Mouse (Mus musculus) spleen, postnatal 4 days (tissue): ENCODE results near the gene Rasgef1b.

Source experiments
- DNase-seq, 2 experiments: peaks; one replicate each; pipeline ENCODE4 v3.0.0; 2022; ENCODE audit warnings: low spot score in 2 of 2

The Rasgef1b gene

DNA sequence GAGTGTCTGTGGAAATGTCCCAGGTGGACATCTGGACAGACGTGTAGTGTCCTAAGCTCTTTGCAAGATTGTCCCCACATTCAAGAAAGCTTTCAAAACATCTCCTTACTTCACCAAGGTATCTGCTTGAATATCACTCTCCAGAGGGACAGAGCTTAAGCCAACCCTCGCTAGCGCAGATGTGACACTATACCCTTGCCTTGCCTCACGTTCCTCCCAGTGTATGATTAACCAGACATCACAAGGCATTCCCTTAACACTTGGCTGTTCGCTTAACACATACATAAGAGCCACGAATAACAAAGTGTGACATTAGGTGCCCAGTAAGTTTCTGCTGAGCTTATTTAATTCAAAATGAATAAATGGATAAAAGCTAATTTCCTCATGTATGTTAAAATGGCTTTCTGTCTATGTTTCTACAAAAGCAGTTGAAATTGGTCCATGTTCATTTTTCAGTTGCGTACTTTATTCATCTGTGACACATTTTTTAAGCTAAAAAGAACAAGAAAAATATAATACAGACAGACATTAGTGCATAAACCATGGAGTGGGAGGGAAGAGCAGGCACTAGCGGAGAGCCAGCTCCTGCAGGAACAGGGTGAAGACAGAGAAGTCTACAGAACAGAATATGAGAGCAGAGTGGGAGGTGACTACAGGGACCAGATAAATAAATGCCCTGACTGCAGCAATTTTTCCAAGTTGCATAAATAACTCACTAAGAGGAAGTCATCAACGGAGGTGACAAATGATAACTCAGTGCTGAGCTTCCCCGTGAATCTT lies 126.4 kb downstream of the Rasgef1b start:
- DNase-seq = no peak

DNA sequence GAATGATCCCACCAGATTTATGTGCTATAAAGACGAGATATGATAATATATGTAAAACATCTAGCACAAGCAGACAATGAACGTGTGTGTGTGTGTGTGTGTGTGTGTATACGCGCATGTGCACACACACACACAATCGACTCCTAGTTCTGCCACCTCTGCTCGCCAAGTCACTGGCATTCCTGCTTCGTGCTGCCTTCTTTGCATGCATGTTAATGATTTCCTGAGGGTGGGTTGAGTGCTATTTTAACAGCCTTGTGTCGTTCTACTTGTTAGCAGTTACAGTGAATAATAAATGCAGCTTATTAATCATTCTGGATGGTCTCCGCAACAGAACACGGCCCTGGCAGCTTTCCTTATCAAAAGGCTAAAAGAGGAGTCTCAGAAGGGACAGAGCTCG lies 129.5 kb downstream of the Rasgef1b start:
- DNase-seq = no peak

DNA sequence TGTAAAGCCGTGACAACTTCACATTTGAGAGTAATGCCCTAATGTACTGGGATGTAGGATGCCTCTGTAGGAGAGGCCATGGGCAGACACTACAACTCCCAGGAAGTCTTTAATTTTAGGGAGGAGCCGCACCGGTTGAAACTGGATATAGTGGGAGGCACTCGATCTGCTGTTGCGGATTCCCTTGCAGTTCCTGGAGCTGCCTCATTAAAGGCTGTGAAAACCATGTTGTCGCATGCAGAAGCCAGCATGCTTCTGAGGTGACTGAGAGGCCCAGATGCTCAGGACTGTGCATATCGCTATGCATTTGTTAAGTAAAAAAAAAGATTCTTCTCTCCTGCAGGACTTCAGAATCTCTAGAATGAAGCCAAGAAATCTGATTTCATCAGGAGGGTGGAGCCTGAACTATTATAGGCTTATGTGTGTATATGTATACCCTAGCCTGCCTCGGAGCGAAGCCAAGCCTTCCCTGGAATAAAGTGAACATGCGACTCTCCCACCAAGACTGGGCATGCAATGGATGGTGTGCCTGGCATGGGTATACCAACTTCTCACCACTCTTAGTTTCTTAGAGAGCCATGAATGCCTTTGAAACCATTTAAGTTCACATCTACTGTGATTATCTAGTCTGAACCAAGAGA lies 130.3 kb downstream of the Rasgef1b start:
- DNase-seq = no peak

DNA sequence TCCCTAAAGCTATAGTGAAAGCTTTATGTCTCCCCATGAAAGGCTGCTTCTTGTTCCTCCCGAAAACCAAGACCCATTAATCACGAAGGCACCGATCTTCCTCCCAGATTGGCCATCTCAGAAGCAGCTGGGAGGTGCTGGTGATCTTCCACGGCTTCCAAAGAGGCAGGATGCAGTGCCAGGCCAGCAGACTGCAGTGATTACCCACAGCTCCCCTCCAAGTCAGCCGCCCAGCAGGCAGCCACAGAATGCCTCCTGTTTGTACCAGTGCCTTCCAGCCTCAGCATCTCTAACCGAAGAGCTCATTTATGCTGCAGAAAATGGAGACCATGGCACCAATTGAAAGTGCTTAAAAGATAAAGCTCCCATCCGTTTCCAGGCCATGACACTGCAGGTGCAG lies 131.2 kb downstream of the Rasgef1b start:
- DNase-seq = no peak

DNA sequence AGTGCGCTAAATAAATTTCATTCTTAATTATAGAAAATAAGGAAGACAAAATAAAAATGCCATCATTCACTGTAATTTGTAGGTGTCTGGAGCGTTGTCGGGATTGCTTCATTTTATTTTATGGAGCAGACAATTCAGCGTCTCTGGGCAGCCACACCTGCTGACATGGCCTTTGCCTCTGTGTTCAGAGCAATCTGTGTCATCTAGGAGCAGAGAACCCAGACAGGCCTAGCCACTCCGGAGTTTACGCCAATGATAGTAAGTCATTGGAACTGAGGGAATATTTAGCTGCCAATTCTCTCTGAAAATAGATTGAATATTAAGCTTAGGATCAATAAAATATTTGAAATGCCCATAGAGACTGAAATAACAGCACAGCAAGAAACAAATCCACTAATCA lies 137.5 kb downstream of the Rasgef1b start:
- no peak for DNase-seq

DNA sequence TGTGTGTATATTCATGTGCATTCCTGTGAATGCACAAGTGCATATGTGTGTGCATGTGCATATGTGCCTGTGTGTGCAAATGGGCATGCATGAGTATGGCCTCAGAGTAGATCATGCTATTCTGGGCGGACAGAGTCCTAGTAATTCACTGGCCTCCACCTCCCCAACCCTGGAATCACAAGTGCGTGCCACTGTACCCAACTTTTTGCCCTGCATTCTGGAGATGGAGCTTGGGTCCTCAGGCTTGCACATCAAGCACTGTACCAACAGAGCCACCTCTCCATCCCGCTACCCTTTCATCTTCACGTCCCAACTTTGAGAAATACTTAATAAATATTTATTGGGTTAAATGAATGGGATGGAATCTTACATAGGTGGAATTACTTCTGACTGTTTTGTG lies 138.3 kb downstream of the Rasgef1b start:
- no peak for DNase-seq

DNA sequence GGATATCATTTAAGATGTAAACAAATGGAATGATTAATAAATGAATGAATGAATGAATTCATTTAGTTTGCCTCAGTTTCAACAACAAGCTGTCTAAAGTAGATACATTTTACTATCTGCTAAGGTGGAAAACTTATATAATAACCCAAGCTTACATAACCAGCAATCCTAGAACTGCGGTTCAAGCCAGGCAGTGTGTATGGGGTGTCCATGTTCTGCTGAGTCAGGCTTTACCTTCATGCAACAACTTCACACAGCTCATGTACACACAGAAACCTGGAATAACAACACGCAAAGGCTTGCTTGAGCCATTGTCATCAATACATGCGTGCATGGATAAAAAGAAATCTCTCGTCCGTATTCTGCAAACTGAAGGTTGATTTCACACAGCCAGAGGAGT lies 140.9 kb downstream of the Rasgef1b start:
- no peak for DNase-seq

DNA sequence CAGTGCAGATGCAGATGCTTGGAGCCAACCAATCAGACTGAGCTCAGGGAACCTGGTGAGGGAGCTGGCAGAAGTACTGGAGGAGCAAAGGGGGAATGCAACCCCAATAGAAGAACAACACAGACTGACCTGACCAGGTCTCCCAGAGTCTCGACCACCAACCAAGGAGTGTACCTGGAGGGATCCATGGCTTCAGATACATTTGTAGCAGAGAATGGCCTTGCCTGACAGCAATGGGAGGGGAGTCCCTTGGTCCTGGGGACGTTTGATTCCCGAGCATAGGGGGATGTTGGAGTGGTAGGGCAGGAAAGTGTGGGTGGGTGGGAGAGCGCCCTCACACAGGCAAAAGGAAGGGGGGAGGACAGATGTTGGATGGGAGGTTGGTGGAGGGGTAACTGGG lies 141.3 kb downstream of the Rasgef1b start:
- no peak for DNase-seq

DNA sequence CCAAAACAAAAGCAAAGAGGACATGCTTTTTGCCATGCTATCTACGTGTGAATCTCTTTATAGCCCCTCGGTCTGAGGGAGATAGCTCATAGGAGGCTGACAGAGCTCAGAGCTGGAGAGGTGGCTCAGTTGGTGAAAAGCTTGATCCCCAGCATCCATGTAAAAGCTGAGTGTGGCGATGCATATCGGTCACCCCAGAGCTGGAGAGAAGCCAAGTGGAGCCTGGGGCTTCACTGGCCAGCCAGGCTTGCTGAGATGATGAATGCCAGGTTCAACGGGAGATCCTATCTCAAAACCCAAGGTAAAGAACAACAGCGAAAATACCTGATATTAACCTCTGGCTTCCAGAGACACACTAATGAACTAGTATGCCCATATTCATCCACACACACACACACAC lies 142.6 kb downstream of the Rasgef1b start:
- no peak for DNase-seq

DNA sequence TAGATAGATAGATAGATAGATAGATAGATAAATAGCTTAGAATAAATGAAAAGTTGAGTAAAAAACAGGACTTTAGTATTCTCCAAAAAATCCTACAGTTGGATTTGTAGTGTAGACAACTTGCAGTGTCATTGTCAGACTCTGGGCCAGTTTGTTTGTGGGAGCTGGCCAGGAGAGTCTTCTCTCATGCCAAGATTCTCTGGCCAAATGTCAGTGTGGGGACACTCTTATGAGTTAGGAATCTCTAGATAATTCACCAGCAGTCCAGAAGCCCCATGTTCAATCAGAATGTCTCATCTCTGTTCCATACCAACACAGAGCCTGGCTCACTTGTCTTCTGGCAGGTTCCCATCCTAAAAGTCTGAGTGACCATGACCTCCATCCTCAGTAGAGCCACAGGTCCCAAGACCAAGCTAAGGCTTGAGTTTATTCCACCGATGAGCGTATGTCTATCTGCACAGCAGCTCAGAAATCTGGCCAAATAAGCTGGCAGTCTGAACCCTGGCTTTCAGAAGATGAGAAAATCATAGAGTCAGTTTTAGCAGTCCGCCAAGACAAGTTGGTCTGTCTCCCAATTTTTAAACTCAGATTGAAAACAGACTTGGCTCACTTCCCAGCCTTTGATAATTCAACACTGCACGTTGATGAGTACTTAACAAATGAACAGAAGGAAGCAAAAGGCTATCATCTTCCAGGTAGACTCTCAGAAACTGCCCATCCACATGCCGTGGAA lies 143.5 kb downstream of the Rasgef1b start:
- no peak for DNase-seq

DNA sequence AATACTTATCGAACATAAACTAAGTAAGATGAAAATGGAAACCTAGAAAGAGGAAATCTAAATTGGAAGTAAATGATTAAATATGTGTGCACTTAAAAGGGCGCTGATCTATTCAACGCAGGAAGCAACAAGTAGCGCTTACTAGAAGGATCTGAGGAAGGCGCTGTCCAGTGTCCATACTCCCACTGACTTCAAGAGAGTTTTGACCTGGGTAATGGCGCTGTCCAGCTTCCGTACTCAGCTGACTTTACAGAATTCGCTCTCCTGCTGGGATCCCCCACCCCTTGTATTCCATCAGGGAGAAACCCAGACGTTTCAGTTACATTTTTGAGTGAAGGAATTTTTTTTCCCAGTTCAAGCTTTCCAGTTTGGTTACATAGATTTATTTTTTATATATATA lies 144.6 kb downstream of the Rasgef1b start:
- no peak for DNase-seq

DNA sequence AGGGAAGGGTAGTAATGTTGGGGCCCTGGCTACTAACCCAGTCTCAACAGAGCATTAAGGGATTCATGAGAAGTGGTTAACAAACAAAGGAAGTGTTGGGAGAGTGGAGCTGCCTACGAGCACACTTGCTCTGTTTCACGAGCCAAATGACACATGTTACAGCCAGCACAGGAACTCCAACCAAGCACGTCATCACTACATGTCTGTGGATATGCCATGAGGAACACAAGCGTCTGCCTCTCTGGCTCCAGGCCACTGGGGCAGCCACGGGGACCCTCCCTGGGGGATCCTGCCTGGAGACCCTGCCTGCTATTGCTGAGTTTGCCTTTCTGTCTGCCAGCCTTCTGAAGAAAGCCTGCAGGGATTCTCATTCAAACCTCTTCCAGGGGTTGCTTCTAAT lies 146.8 kb downstream of the Rasgef1b start:
- no peak for DNase-seq

DNA sequence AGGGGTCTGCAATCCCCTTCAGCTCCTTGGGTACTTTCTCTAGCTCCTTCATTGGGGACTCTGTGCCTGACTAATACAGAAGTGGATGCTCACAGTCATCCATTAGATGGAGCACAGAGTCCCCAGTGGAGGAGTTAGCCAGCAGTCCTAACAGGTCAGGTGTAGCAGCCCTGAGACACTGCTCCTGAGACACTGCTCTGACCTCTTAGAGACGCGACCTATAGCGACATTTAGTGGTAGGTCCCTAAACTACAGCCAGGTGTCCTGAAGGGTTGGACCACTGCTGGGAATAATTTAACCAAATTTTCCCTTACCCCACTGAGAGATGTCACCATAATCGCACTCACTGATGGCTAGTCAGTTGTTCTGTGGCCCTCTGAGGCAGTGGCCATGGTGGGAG lies 150.2 kb downstream of the Rasgef1b start:
- peak; percentile 33 to 66 for DNase-seq

DNA sequence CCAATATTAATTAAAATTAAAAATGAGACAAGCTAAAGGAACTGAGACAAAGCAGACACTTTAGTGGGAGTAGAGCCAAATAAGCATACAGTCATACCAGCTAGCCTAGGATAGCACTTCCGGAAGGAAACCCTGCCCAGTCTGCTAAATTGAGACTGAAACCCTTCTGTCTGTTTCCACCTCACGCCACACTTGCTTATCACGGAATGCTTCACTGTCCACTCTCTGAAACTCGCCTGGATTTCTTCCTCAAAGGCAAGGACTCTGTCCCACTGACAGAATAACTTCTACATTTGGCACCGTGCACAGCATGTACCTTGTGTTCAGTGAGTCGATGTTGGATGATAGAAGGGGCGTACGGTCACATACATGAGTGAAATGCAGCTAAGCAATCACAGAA lies 153.0 kb downstream of the Rasgef1b start:
- DNase-seq = no peak

DNA sequence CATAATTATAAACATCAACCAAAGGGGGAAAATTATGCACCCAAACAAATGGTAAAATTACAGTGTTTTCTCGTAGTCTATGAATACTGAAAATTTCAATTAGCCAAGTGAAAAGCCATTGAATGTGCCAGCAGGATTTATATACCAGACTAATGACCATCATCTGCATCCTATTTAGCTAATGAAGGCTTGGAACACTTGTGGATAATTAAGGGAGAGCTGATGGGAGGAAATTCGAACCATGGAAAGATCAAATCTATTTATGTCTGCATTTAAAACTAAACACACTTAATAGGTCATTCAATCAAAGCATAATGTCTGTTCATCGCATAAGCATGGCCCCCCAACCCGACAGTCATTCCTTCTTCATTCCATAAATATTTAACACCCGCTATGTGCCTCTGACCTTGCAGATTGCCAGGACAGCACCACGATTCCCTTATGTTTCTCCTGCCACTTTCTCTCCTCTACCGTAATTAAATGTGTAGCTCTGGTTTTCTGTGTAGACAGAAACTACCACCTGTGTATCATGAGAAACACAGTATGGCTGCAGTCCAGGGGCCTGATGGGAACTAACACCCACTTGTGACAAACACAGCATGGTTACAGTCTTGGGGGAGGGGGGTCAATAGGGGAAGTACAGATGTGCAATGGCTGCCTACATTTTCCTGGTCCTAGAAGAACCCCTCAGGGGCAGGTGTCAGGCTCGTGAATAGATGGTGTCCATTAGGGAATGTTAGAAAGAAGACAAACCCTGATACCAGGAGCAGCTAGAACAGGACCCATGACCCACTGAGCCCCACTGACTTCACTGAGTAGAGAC lies 164.2 kb downstream of the Rasgef1b start:
- DNase-seq = no peak

DNA sequence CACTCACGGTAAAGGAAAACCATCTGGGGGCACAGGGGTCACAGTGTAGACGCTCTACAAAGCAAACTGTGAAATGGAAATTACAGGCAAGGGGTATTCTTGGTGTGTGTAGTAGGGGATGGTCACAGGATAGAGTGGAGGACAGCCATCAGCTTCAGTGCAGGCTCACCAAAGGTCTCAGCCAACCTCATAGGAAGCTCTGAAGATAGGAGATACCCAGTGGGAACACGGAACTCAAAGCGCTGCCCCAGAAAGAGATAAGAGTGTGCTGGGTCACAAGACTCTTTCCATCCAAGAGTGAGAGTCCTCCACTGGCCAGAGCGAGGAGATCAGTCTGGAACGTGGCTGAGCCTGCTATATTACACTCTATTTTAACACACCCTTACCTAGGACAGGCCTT lies 166.8 kb downstream of the Rasgef1b start:
- DNase-seq = no peak

DNA sequence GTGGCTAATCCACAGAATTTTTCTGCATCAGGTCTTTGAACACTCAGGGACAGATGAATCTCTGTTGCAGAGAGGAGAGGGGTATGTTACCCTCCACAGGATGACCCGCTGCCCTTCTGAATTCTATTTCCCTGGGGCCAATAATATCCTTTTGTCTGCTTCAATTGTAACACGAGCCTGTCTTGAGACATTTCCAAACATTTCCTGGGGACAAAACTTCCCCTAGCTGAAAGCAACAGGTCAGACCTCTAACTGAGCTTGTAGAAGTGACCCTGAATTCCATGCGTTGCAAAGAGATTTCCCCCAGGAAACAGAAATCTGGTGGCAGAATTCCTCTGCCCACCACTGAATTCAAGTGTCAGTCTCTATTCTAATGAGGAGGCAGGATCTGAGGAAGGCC lies 169.1 kb downstream of the Rasgef1b start:
- DNase-seq = no peak

DNA sequence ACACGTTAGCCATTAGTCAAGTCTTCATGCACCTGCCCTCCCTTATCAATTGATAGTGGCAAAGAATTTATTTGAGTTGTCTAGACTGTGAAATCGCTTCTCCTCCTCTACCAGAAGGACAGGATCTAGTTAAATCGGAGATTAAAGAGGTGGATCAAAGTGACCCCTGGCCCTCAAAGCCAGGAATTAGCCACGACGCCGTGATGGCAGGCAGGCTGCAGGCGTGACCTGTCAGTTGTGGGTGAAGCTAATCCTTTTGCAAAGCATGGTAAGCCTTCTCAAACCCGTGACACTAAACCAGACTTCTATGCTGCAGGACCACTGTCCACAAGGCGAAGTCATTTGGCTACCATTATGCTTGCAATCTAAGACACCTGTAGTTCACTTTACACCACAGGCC lies 170.6 kb downstream of the Rasgef1b start:
- DNase-seq = no peak

DNA sequence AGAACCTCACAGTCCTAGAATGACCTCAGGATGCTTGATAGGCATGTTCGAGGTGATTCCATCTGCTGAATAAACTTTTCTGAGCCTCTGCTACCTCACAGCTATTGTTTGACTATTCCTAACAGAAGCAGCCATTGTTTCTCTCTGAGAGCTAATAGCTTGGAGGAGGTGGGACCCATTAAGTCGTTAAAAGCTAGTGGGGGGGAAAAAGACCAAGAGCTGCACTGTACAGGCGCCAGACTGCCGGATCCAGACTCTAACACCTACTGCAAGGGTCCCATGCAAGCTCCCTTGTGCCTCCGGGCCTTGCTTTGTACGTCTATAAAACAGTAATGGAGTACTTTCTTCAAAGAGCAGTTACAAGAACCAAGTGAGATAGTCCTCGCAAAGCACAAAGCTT lies 176.2 kb downstream of the Rasgef1b start:
- DNase-seq = no peak

DNA sequence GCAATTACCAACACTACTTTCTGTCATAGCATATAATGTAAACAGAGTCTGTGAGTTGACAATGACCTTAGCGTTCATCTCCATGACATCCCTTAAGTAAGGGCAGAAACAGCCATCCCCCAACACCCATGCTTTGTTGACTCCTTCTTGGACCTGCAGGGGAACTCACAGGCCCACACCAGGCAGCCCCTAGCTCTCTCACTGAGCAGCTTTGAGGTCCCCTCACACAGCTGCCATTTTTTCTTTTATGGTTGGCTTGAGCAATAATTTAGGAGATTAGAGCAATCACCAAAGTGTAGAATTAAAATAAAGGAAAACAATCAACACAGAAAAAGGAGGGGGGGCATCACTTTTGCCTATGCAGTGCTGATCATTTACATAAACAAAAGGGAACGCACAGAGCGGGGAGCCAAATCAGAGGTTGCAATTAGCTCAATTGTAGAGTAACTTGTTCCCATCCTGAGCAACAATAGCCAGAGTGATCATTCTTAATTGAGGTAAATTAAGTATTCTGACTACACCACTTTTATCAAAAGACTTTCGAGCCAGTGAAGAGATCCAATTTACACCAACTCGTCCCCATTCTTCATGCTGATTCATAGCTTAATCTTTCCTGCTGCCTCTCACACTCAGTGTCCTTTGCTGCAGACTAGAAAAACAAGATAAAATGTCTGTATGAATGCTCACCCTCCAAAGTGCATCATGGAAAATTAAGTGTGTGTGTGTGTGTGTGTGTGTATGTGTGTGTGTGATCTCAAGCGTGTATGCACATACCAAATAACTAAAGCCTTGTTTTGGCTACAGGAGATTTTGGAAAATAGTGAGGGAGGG lies 184.0 kb downstream of the Rasgef1b start:
- DNase-seq = no peak
